Mouse (Mus musculus): Measurements from ENCODE around the gene Actrt1. TPM values are rescaled to one million over a fixed set of nuclear protein-coding genes. Genes with fewer than 3 reads are reported as not detected.

The Actrt1 gene
- total RNA-seq (2015) (not detected in 2 replicates), total RNA-seq (2017) (not detected in 2 replicates)

DNA sequence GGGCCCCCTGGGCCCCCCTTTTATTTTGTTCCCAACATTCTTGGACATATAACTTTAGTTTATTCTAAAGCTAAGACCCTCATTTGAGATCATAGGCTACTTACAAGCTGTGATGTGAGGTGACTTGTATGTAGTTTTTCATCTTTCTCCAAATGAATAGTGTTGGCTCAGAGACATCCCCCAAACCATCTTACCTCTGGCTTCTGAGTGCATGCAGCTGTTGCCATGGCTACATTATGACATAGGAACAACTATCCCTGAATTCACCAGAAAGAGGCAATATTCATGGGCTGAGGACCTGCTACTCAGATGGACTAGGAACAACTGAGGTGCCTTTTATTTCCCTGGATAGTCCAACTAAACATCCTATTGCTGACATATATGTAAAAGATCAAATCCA is at the start of gene Actrt1:
Gene Actrt1 (plus strand): TSS at position 301 of the 400 bp plus-strand sequence.
- no peak for ATAC-seq (ENCODE audit: poor library complexity, severe bottlenecking)

DNA sequence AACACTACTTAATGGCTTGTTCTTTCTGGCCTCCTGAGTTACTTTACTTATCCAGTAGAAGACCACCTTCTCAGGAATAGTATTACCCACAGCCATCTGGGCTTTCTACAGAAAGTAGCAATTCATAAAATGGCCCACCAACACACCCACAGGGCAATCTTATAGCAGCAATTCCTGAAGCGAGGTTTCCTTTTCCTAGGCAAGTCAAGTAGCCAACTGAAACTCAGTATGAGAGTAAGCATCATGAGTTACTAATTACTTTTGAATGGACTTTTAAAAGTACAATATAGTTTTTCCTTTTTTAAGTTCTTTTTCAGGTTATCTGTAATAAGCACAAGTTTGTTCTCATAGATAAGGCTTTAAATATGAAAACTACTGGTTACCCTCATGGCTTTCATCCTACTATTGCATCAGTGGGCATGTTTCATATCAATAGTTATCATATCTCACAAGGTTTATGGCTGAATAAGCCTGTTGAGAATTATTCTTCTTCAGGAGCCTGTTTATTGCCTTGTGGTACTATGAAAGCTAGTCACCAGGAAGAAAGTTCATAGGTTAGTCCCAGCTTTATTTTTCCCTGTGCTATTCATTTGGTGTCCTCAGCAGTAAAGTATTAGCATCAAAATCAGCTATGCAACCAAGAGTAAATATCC is 2.8 kb downstream of the Actrt1 start:
- ATAC-seq (ENCODE audit: poor library complexity, severe bottlenecking) = no peak

All from megakaryocyte, adult 5-6 weeks (primary cell).